Mouse (Mus musculus): ENCODE data around the gene Smco4. TPM values are rescaled to one million over a fixed set of nuclear protein-coding genes. Genes with fewer than 3 reads are reported as not detected.
"Not testable (repeated sequence)": the region's sequence is repeated elsewhere in the genome, so short reads cannot be mapped to it uniquely, and the experiment has no call there.

The Smco4 gene
- total RNA-seq (2021), result 32.1 and 38.9 TPM in 2 replicates
- long read RNA-seq, experiment 1, partial matches to known transcripts, result 2 of 4 reads
- long read RNA-seq, experiment 1, other reads (novel, unspliced or antisense), result 2 of 4 reads
- long read RNA-seq, experiment 2, partial matches to known transcripts, result 1 of 3 reads
- long read RNA-seq, experiment 2, other reads (novel, unspliced or antisense), result 2 of 3 reads

DNA sequence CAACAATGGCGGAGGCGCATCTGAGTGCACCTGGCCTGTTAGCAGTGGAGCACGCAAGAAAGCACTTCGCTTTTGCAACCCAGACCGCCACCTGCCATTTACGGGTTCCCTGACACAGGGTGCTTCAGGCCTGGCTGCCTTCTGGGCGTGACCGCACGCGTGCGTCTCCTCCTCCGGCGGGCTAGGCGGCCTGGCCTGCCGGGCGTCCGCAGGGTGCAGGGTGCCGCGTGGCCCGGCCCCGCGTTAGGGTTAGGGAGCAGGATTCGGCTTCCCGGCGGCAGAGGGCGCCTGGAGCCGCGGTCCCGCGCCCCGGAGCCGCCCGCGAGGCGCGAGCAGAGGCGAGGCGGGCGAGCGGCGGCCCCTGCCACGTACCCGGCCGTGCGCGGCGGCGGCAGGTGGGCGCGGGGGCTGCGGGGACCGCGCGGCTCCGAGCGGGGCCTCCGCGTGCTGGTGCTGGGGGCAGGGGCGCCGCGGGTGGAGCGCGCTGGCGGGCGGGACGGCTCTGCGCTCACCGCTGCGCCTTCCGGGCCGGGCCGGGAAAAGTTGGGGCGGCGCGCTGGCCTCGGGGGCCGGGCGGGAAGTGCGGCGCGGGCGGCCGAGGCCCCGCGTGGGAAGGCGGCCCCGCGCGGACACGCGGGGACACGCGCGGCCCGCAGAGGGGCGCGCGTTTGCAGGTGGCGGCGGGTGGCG, at the start of gene Smco4:
Smco4 (plus strand) TSS at position 198 of the 690 bp plus-strand sequence.
- peak; percentile 89 for DNase-seq

DNA sequence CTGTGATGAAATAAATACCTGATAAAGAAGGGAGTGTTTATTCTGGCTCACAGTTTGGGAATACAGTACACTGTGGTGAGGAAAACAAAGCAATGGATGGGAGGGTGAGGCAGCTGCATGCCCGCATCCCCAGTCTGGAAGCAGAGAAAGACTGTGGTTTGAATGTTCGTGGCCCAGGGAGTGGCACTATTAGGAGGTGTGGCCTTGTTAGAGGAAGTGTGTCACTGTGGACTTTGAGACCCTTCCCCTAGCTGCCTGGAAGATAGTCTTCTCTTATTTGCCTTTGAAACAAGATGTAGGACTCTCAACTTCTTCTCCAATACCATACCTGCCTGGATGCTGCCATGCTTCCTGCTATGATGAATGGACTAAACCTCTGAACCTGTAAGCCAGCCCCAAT, 45.8 kb upstream of the Smco4 start:
- DNase-seq, result no peak

DNA sequence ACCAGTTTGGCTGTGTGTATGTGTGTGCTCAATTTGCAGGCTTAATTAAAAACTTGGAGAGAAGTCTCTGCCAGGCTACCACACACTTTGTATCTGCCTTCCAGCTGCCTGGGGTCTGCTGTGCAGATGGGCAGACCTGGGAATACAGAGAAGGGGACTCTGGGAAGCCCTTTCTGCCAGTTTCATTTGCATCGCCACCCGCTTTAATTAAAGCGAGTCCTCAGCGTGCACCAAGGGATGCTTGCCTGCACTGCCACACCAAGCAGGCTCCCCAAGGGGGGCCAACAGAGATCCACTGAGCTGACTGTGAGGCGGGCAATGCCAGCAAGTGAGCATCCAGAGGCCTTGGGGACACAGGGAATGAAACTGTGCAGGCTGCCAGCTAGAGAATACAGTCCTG, 42.3 kb upstream of the Smco4 start:
- DNase-seq, result no peak

DNA sequence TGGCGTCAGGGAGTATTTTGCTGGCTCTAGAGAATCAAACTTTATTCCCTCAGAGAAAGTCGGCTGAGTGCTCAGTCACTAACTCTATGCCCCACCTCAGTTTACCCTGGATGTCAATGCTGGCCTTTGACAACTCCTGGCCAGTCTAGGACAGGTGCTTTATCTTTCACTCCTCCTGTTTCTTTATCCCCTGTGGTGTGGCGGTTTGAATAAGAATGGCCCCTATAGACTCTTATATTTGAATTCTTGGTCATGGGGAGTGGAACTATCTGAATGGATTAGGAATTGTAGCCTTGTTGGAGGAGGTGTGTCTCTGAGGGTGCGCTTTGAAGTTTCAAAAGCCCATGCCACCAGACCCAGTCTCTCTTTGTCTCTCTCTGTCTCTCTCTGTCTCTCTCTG, 21.0 kb upstream of the Smco4 start:
- no peak for DNase-seq

DNA sequence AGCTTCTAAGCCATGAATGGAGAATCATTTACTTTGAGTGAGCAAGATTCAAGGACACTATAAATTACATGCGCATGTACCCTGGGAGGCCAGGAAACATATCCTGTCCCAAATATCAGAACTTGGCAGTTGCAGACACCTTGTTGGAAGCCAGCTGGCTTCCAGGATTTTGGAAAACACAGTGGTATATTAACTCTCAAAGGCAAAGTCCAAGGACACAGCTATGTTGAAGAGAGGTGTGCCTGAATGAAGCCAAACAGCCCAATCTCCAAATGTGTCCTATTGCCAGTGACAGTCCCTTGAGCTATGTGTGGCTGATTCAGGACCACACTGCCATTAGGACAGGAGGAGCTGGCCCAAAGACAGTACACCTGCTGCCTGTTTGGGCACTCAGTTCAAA, 20.0 kb upstream of the Smco4 start:
- no peak for DNase-seq

DNA sequence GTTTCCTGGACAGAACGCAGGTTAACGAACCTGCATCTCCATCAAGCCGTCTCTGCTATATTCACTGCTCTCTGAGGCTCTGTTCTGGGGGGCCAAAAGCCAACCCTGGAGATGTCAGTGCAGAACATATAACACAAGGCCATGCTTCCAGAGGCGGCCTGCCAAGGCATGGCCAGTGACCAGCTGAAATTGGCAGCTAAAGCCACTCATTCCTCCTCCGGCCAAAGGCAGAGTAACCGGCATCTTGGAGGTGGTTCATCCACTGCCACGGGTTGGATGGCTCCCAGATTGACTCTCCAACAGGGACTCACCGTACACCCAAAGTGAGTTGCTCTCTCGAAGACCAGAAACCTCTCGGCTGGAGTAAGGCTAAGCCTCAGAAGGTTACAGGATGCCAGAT, 15.7 kb upstream of the Smco4 start:
- peak; percentile 52 for DNase-seq

DNA sequence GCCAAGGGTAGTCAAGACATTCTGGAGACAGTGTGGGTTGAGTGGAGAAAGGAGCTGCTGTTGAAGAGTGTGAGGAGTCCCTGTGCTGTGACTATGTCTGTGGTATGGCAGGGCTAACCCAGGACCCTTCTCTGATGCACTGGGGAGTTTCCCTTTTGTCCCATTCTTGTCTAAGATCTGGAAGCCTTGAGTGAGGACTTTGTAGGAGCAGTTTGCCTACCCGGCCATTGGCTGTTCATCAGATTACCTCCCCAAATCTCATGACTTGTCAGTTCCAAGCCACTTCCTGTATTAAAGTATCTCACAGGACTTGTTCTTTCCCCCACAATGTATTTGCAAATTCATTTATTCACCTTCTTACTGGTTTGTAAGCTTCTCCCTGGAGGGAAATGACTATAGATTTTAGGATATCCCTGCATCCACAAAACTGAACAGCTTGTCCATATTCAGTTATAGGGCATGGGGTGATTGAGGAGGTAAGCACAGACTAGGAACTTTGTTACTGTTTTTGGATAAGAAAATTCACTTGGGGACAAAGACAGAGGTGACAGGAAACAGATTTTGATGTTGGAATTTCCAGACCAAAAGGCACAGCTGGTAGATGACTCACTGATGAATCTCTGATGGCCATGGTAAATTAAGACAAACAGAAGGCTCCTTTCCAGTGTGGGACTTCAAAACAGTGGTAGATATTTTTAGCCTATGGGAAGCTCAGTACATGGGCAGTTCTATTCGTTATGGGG, 5.4 kb upstream of the Smco4 start:
- no peak for DNase-seq

DNA sequence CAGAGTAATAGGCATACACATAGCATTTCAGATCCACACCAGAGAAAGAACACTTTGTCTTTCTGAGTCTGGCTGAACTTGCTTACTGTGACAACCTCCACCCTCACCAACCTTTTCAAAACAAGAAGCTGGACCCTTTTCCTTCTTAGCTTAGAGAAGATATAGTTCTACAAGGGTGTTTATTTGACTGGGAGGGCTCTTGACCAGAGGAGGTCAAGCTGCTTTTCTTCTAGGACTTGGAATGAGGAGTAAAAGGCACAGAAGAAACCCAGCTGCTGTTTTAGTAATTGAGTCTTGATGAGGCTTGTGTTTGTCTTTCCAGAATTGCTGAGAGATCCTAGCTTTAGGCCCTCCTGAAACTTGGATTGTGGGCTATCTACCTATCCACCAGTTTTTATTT, 3.9 kb upstream of the Smco4 start:
- DNase-seq, result no peak

DNA sequence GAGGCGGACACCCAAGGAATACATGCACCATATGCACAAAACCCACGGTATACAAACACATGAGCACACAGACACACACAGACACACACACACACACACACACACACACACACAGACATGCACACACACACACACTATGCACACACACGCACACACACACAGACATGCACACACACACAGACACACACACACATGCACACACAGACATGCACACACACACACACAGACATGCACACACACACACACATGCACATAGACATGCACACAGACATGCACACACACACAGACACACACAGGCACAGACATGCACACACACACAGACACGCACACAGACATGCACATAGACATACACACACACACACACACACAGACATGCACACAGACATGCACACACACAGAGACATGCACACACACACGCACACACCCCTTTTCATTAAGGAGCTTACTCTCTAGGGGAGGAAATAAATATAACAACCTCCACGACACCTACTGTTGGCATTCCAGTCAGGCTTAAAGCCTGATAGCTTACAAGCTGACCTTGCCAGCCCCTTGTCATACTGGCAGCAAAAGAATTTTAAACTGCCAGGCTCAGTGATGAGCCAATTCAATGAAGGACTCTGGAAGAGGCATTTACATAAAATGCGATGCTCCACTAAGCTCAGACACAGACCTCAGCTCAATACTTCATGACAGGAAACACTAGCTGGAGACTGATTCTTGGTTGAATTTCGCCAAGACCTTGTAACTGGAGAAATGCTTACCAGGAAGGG, 2.7 kb upstream of the Smco4 start:
- DNase-seq, result peak; percentile 48

DNA sequence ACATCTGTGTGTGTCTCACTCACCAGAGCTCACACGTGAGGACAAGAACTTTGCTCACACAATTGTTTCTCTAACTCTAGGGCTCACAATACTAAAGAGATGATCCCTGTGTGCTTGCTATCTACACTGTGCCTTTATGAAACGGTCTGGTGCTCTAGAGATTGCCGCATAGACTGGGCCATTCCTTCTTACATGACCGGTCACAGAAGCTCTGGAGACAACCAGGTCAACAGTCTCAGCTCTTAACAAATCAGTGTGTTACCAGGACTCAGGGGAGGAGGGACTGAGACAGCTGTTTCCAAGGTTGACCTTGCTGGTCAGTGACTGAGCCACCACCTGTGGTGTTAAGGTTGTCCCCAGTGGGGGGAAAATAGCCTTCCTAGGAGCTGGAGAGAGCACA, 1.5 kb upstream of the Smco4 start:
- DNase-seq, result no peak

DNA sequence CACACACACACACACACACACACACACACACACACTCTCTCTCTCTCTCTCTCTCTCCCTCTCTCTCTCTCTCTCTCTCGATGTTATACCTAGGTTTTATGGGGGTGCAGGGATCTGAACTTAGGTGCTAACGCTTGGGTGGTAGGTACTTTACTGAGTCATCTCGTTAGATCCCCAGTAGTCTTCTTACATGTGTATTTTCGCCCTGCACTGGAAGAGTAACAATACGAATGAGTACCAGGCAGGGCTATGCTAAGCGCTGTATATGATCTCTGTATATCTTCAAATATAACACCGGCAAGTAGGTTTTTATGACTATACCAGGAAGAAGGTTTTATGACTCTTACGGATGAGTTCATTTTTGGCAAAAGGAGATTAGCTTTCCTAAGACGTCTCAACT, 831 bp upstream of the Smco4 start:
- no peak for DNase-seq

DNA sequence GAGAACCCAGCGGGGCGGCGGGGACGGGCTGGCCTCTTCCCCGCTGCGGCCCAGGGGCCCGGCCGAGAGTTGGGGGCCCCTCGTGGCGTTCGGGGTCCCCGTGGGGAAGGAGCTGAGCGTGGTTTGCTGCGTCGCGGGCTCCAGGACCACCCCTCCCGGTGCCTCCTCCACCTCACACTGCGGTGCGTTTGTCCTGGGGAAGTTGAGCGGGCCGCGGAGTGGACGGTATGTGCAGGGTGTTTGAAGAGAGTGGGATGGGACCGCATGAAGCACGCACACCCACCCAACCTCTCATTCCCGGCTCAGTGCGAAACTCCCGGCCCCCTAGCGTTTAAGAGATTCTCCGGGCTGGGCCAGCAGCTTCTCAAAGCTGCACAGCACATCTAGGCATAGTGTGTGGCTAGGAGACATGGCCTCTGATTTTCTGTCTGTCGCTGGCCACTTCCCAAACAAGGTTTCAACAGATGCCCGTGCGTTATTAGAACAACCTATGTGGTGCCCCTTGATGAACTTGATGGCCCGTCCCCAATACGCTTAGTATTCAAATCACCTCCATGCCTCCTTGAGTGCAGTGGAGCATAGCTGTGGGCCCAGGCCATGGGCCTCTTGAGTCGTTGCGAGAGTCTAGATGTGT, 810 bp downstream of the Smco4 start:
- peak; percentile 82 for DNase-seq

DNA sequence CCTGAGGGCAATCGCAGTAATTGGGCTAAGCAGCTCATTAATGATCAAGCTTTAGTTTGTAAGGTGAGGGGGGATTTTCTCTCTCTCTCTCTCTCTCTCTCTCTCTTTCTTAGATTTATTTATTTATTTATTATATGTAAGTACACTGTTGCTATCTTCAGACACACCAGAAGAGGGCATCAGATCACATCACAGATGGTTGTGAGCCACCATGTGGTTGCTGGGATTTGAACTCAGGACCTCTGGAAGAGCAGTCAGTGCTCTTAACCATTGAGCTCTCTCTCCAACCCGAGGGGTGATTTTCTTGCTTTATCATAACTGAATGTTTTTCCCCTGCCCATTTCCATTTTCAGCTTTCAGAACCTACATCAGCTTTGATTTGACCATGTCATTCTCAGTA, 2.0 kb downstream of the Smco4 start:
- DNase-seq, result not testable (repeated sequence)

DNA sequence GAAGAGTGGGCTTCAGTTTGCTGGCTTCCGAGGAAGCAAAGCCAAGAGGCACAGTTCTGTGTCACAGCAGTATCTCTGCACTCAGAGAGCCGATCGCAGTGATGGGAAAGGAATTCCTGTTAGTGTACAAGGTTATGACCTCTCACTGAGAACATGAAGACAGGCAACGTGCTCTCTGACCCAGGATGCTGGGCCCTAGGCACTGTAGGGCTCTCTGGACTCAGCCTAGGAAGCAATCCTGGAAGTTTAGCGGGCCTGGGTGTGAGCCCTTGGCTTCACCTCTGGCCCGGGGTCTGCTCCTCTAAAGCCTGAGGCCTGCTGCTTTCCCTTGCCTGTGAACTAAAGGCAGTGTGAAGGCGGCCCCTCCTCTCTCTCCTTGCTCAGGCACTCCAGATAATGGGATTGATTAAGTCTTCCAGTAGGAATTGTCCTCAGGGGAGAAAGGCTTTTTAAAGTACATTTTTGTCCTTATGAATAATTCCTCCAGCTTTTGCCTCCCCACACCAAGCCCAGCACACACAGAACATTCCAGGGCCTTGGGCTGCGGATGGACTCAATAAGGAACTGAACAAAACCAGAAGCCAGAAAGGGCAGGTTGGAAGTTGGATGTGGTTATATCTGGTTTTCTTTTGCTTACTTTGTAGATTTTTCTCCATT, 2.8 kb downstream of the Smco4 start:
- DNase-seq, result no peak

DNA sequence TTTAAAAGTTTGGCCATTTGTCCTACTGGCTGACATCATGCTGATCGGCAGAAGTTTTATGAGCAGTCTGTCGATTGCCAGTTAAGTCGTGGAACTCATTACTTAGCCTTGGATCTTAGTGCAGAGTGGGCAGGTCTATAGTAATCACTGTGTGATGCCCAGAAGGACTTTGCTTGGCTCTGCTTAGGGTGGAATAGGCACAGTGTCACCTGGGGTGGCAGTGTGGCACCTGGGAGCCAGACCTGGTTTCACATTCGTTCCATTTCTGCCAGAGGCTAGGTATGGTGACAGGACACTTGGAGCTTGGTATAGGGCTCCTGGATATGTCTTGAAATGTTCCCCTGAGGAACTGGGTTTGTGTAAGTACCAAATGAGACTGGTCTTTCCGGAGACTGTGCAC, 6.8 kb downstream of the Smco4 start:
- DNase-seq, result no peak

DNA sequence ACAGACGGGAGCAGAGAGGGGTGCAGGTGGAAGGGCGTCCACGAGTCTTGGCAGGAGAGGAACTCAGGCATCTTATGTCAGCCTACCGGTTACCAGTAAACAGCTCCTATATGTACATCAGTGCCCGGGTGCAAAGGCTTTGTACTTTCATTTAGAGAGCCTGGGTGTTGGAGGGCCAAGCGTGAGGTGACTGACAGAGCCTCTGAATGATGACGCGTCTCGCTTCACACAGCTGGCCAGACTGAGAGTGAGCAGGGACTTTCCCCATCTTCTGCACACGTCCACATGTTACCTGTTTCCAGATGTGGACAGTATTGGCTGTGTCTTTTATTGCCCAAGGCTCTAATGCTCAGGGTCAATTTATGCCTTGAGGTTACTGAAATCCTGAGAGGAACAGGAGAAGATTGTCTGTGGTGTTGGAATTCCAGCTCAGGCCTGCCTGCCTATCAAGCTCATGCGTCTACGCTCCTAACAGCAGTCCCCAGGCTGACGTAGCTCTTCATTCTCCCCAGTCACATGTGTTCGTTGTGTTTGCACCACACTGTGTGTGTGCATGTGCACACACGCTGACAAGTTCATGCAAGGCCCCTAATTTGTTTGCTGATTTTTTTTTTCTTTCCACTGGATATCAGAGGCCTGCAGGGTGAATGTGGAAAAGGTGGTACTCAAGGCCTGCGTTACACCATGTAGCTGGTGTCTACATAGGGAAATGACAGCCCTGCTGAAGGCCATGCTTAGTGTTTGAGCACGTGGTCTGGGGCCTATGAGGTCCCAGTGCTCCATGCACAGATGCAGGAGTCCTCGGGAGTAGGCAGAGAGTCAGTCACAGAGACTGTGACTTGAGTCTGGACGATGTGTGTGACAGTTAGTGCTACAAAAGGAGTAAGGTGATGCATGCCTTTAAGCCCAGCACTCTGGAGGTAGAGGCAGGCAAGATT, 8.4 kb downstream of the Smco4 start:
- no peak for DNase-seq

DNA sequence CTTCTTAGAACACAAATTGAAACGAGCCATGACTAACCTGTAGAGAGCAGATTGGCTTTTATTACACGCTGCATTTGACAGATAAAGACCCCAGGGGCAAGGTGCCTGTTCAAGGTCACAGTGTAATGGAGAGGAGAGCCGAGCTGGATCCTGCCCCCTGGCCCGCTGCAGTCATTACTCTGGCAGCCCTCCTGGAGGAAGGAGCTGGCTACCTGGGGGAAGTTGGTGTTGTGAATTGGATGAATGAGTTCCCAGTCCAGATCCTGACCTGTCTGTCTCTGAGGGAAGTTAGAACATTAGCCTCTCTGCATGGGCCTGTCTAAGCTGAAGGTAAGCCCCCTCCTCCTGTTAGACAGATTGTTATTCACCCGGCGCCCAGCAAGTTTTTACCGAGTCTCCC, 9.2 kb downstream of the Smco4 start:
- DNase-seq, result no peak

DNA sequence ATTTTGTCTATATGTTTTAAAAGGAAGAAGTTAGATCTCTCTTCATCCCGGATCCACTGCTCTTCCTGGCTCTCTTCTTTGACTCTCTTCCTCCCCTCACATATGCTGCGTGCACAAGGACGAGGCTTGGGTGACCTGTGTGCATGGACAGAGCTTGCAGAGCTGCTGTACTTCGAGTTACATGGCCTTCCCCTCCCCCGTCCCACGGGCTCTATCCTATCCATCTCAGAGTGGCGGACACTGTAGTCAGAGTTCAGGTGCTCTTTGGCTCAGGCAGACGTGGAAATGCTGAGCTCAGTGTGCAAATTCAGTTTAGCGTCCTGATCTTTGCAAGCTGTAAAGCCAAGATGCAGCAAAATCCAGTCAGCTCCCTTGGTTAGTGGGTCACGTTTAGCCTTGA, 10.1 kb downstream of the Smco4 start:
- DNase-seq, result peak; percentile 60

DNA sequence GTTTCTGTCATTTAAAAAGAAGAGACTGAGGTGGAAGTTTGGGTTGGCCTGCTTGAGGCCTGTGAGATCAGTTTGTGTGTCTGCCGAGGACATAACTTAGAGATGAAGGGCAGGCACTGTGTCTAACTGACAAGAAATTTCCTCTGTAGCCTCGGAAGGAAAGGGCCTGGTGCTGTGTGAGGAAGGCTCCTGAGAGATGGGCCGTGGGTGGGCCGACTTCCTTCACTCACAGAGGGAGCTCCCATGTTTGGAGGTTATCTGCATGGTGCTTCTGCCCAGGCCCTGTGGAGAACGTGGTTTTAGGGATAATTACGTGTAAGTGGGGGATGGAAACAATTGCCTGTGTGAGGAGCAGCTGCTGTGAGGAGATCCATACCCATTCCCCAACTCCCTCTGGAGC, 10.6 kb downstream of the Smco4 start:
- DNase-seq, result no peak

DNA sequence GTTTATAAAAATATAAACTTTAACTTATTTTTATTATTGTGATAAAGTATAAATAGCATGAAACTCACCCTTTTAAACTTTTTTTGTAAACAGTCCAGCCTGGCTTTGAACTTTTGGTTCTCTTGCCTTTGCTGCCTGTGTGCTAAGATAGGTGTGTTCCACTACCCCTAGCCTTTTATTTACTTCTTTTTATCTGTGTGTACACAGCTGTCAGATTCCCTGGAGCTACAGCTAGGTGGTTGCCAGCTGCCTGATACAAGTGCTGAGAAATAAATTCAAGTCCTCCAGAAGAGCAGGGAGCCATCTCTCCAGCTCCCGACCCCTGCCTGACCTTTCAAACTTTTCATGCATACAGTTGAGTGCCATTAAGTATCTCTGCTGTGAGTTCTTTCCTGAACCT, 12.1 kb downstream of the Smco4 start:
- no peak for DNase-seq

DNA sequence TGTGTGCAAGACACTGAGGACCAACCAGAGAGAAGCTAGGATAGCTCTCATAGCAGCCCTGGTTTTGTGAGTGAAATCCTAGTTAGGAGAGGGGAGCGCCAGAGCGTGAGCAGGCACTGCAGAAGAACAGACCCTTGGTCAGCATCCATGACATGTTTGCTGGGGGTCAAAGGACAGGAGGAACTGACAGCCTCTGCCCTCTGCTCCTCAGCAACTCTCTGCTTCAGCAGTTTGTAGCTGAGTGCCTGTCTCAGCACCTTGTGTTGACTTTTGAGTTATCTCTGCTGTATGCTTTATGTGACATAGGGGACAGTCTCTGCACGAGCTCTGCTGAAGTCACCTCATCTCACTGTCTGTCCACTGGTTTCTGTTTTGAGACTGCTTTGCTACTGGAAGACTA, 13.6 kb downstream of the Smco4 start:
- no peak for DNase-seq

Data from adrenal gland, postnatal 14 days (tissue).